Mouse (Mus musculus) stomach, postnatal 0 days (tissue): Measurements from ENCODE around the gene Kcnj6.
A peak's percentile ranks its signal among the peaks of the same experiment; 100 is the strongest.

ENCODE experiments used
- CTCF ChIP-seq: IDR thresholded peaks from 2 replicates; pipeline ENCODE4 v1.5.1; 2016; ENCODE audit warnings: antibody characterized with exemption, low read depth, mild to moderate bottlenecking, moderate library complexity
- EP300 ChIP-seq: optimal IDR thresholded peaks from 2 replicates; pipeline ENCODE3; 2016; ENCODE audit warnings: antibody characterized with exemption

DNA sequence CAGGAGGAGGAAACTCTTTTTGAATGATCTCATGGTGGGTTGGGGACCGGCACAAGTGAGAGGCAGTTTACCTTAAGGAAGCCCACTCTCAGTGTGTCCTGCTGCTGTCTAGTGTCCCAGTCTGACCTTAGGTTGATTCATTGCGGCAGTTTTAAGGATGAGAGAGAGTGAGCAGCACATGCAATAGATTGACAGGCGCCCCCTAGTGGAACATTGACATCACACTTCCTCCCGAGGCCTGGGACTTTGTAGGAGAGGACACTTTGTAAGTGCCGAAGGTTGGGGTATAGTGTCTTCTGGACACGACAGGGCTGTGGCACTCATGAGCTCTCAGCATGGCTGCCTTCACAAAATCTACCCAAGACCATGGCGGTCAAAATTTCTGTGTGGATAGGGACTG is 213.8 kb downstream of the Kcnj6 start:
- no peak for TF ChIP-seq EP300
- TF ChIP-seq CTCF = peak; percentile 42
